Mouse (Mus musculus): Measurements from ENCODE around the gene Adgrd1. TPM values are rescaled to one million over a fixed set of nuclear protein-coding genes. Genes with fewer than 3 reads are reported as not detected.

Gene Adgrd1
- polyA plus RNA-seq, 1 experiment from 2014 or later: 0.14 TPM

DNA sequence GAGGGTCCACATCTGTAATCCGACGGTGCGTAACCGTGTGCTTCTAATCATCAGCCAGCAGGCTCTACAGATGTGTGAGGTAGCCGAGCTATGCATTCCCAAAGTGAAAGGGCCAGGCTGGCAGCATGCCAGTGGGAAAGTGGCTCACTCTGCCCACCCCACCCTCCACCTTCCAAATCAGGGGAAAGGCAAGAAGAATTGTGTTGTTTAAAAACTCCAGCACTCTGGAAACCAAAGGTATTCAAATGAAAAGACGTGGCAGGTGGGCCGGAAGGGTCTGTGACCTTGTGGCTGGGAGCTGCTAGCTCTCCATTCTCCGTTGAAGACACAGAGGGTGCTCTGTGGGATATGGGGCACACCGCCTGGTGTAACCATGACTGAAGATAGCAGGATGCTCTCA is 100.0 kb downstream of the Adgrd1 start:
- Histone ChIP-seq H3K9me3 (ENCODE audit: control insufficient read depth, low read length) (no peaks in the 10 kb centered on the region), H3K27ac (ENCODE audit: low read depth, low read length) (no peak overlapping the region), H3K27me3 (replicated peaks; ENCODE audit: control insufficient read depth, insufficient read depth, low read length) (no peaks in the 10 kb centered on the region), H3K4me3 (ENCODE audit: low read length) (no peak overlapping the region), H3K9ac (ENCODE audit: low read depth, low read length) (no peak overlapping the region), H3K4me2 (ENCODE audit: low read length) (no peak overlapping the region), H3K4me1 (ENCODE audit: control insufficient read depth, insufficient read depth, low read depth, low read length) (peaks cover 8% of the 10 kb centered on the region; the same call in 1 of the 2 replicates), H3K36me3 (ENCODE audit: control insufficient read depth, insufficient read depth, low read length) (no peaks in the 10 kb centered on the region)
- ATAC-seq: no peak
- 46% methylated on average over 9 of the region's 9 CpGs for WGBS

DNA sequence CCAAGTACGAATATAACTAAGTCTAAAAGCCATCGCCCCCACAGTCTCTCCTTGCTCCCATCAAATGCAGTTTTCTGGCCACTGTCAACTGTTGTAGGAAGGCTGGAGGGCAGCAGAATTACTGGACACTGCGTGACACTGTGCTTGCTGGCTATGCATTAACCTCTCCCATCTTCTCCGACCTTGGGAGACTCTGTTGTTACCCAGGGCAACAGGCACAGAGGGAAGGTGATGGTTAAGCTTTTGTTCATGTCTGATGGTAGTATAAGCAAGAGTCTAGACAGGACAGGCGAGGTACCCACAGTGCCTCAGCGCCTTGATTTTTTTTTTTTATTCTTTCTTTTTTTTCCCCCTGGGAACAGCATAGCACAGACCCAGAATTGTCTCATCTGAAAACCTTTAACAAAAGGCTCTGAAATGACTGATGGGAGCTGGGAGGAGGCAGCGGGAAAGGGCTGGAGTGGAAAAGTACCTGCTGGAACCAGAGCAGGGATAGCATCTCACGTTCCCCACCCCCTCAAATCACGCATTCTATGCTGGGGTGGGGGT is 100.5 kb downstream of the Adgrd1 start:
- H3K4me1 ChIP-seq (ENCODE audit: control insufficient read depth, insufficient read depth, low read depth, low read length): peaks cover 8% of the 10 kb centered on the region; the same call in 1 of the 2 replicates
- no peaks in the 10 kb centered on the region for H3K9me3 ChIP-seq (ENCODE audit: control insufficient read depth, low read length)
- H3K9ac ChIP-seq (ENCODE audit: low read depth, low read length): no peak overlapping the region
- no peaks in the 10 kb centered on the region for H3K36me3 ChIP-seq (ENCODE audit: control insufficient read depth, insufficient read depth, low read length)
- ATAC-seq: no peak
- no peaks in the 10 kb centered on the region for H3K27me3 ChIP-seq (replicated peaks; ENCODE audit: control insufficient read depth, insufficient read depth, low read length)
- H3K4me3 ChIP-seq (ENCODE audit: low read length): no peak overlapping the region
- WGBS: 44% methylated on average over 9 of the region's 9 CpGs
- no peak overlapping the region for H3K4me2 ChIP-seq (ENCODE audit: low read length)
- H3K27ac ChIP-seq (ENCODE audit: low read depth, low read length): no peak overlapping the region

DNA sequence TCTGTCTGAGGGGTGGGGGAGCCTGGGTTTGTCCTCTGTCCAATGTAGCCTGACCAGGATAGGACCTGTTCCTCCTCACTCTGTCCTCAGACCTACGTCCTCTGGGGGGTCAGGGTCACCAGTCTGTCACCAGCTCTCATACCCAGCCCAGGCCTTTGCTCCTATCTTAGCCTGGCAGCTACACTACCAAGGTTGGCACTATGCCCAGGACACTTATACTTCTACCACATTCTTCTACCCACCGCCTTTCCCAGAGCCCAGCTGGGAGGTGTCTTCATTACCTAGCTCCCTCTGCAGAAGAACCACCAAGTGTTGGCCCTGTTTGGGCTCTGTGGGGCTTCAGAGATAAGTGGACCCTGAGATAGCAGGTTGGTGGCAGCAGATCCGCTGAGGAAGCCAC is 103.6 kb downstream of the Adgrd1 start:
- H3K4me3 ChIP-seq (ENCODE audit: low read length): no peak overlapping the region
- no peak overlapping the region for H3K4me2 ChIP-seq (ENCODE audit: low read length)
- no peak overlapping the region for H3K27ac ChIP-seq (ENCODE audit: low read depth, low read length)
- ATAC-seq: no peak
- no peaks in the 10 kb centered on the region for H3K36me3 ChIP-seq (ENCODE audit: control insufficient read depth, insufficient read depth, low read length)
- WGBS: 84% methylated on average over 3 of the region's 3 CpGs
- no peak overlapping the region for H3K9ac ChIP-seq (ENCODE audit: low read depth, low read length)
- no peaks in the 10 kb centered on the region for H3K27me3 ChIP-seq (replicated peaks; ENCODE audit: control insufficient read depth, insufficient read depth, low read length)
- no peaks in the 10 kb centered on the region for H3K9me3 ChIP-seq (ENCODE audit: control insufficient read depth, low read length)
- H3K4me1 ChIP-seq (ENCODE audit: control insufficient read depth, insufficient read depth, low read depth, low read length): peaks cover 8% of the 10 kb centered on the region; the same call in 1 of the 2 replicates

DNA sequence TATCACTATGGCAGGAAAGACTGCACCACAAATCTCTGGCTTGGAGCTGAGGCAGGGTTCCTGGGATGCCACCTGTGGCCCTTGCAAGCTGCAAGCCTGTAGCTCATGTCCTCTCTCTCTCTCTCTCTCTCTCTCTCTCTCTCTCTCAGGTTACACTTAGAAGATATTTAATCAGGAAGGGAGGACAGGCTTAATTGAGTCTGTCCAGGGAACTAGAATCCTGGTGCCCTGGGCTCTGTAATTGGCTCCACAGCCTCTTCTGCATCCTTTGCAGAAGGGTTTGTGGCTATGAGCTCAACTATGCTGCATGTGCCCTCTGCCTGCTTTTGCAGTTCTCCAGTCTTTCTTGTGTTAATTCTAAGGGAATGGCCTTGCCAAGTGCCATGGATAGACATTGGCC is 111.7 kb downstream of the Adgrd1 start:
- Histone ChIP-seq H3K9ac (ENCODE audit: low read depth, low read length) (no peak overlapping the region), H3K27me3 (replicated peaks; ENCODE audit: control insufficient read depth, insufficient read depth, low read length) (0 out of 2 replicates have a peak, but pooled peaks cover 2% of the 10 kb centered on the region), H3K27ac (ENCODE audit: low read depth, low read length) (no peak overlapping the region), H3K4me3 (ENCODE audit: low read length) (no peak overlapping the region), H3K36me3 (ENCODE audit: control insufficient read depth, insufficient read depth, low read length) (no peaks in the 10 kb centered on the region), H3K4me2 (ENCODE audit: low read length) (no peak overlapping the region), H3K9me3 (ENCODE audit: control insufficient read depth, low read length) (no peaks in the 10 kb centered on the region), H3K4me1 (ENCODE audit: control insufficient read depth, insufficient read depth, low read depth, low read length) (peaks cover 6% of the 10 kb centered on the region)
- no peak for ATAC-seq

DNA sequence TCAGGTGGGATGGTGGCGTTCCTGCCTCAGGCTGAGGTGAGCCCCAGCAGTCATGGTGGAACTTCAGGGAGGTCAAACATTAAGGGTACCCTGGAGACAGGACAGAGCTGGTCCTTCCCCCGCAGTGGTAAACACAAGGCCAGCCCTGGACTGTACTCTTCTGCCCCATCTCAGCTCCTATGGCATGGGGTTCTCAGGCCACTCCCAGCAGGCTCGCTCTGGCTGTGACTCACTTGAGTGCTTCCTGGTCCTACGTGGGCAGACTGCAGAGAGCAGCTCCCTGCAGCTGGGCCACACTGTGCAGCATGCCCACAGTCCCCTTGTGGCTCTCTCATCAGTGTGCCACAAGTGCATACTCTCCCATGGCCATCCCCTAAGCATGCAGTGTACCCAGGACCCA is 112.3 kb downstream of the Adgrd1 start:
- H3K9ac ChIP-seq (ENCODE audit: low read depth, low read length): no peak overlapping the region
- 77% methylated on average over 4 of the region's 4 CpGs for WGBS
- no peak overlapping the region for H3K27ac ChIP-seq (ENCODE audit: low read depth, low read length)
- no peaks in the 10 kb centered on the region for H3K36me3 ChIP-seq (ENCODE audit: control insufficient read depth, insufficient read depth, low read length)
- H3K4me2 ChIP-seq (ENCODE audit: low read length): no peak overlapping the region
- no peak for ATAC-seq
- H3K4me1 ChIP-seq (ENCODE audit: control insufficient read depth, insufficient read depth, low read depth, low read length): peaks cover 6% of the 10 kb centered on the region
- 0 out of 2 replicates have a peak, but pooled peaks cover 2% of the 10 kb centered on the region for H3K27me3 ChIP-seq (replicated peaks; ENCODE audit: control insufficient read depth, insufficient read depth, low read length)
- no peaks in the 10 kb centered on the region for H3K9me3 ChIP-seq (ENCODE audit: control insufficient read depth, low read length)
- no peak overlapping the region for H3K4me3 ChIP-seq (ENCODE audit: low read length)

DNA sequence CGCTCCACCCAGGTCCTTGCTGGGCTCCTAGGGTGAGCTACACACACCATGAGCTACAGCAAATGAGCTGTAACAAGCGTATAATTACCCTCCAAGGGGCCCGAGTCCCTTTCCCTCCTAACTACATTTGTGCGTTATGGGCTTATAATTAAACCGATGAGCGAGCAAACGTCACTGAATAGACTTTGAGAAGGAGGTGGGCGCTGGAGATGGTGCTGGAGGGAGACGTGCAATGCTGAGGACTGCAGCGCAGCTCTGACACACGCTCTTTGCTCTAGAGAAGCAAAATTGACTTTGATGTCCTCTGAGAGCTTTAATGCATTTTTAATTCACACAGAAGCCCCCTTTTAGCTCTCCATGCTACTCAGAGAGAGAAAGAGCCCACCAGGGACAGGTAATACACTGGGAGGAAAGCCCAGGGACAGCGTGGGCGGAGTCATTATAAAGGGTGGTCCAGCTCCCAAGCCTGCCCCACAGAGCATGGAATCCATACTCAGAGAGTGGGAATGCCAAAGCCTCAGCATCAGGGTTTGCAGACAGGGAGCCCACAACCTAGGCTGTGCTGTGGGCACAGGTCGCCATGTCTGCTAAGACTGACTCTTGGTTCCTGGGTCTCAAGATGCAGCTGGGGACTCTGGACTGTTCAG is 115.0 kb downstream of the Adgrd1 start:
- Histone ChIP-seq H3K27ac (ENCODE audit: low read depth, low read length) (0 out of 2 replicates have a peak overlapping the region, but pooled peaks have one; percentile 48), H3K4me3 (ENCODE audit: low read length) (no peak overlapping the region), H3K4me2 (ENCODE audit: low read length) (no peak overlapping the region), H3K36me3 (ENCODE audit: control insufficient read depth, insufficient read depth, low read length) (no peaks in the 10 kb centered on the region), H3K9ac (ENCODE audit: low read depth, low read length) (no peak overlapping the region), H3K4me1 (ENCODE audit: control insufficient read depth, insufficient read depth, low read depth, low read length) (peaks cover 8% of the 10 kb centered on the region), H3K27me3 (replicated peaks; ENCODE audit: control insufficient read depth, insufficient read depth, low read length) (0 out of 2 replicates have a peak, but pooled peaks cover 2% of the 10 kb centered on the region), H3K9me3 (ENCODE audit: control insufficient read depth, low read length) (no peaks in the 10 kb centered on the region)
- 43% methylated on average over 14 of the region's 14 CpGs for whole genome bisulfite sequencing
- no peak for ATAC-seq

DNA sequence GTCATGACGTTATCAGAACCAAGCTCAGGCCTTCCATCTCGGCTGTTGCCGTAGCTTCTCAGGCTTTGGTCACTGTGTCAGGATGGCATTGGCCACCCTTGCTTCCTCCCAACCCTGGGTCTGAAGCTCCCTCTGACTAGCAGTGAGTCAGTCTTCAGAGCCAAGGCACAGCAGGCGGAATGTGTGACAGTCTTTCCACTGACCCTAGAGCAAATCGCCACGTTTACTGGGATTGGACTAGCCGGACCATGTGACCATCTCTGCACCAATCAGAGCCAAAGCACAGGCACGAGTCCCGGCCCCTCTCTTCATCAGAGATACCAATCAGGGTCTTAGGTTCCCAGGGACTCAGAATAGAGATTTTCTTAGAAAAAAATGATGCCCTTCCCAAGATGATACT is 117.5 kb downstream of the Adgrd1 start:
- H3K9me3 ChIP-seq (ENCODE audit: control insufficient read depth, low read length): no peaks in the 10 kb centered on the region
- WGBS: 53% methylated on average over 9 of the region's 9 CpGs
- no peak overlapping the region for H3K27ac ChIP-seq (ENCODE audit: low read depth, low read length)
- H3K4me1 ChIP-seq (ENCODE audit: control insufficient read depth, insufficient read depth, low read depth, low read length): peaks cover 21% of the 10 kb centered on the region
- peak; percentile 37; the same call in 1 of the 2 replicates for ATAC-seq
- H3K27me3 ChIP-seq (replicated peaks; ENCODE audit: control insufficient read depth, insufficient read depth, low read length): 0 out of 2 replicates have a peak, but pooled peaks cover 2% of the 10 kb centered on the region
- H3K4me2 ChIP-seq (ENCODE audit: low read length): no peak overlapping the region
- H3K9ac ChIP-seq (ENCODE audit: low read depth, low read length): no peak overlapping the region
- no peak overlapping the region for H3K4me3 ChIP-seq (ENCODE audit: low read length)
- no peaks in the 10 kb centered on the region for H3K36me3 ChIP-seq (ENCODE audit: control insufficient read depth, insufficient read depth, low read length)

DNA sequence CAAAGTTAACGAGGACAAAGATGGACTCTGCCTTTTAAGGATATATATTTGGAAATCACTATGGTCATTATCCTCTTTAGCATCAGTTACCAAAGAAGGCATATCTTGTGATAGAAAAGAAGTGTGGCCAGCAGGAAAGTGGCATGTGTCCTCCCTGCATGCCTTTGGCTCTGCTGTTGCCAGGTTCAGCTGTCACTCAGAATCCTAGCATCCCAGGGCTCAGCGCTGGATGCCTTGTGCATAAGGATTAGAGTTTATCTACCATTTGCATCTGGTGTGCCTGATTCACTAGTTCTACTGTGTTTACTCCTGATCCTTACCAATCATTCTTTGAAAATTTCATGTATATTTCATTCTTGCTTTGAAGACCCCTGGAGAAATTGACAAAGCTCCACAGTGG is 119.5 kb downstream of the Adgrd1 start:
- 69% methylated on average over 2 of the region's 2 CpGs for WGBS
- Histone ChIP-seq H3K27me3 (replicated peaks; ENCODE audit: control insufficient read depth, insufficient read depth, low read length) (0 out of 2 replicates have a peak, but pooled peaks cover 2% of the 10 kb centered on the region), H3K4me2 (ENCODE audit: low read length) (no peak overlapping the region), H3K9me3 (ENCODE audit: control insufficient read depth, low read length) (no peaks in the 10 kb centered on the region), H3K4me3 (ENCODE audit: low read length) (no peak overlapping the region), H3K4me1 (ENCODE audit: control insufficient read depth, insufficient read depth, low read depth, low read length) (peaks cover 21% of the 10 kb centered on the region), H3K27ac (ENCODE audit: low read depth, low read length) (no peak overlapping the region), H3K36me3 (ENCODE audit: control insufficient read depth, insufficient read depth, low read length) (no peaks in the 10 kb centered on the region), H3K9ac (ENCODE audit: low read depth, low read length) (no peak overlapping the region)
- no peak for ATAC-seq

DNA sequence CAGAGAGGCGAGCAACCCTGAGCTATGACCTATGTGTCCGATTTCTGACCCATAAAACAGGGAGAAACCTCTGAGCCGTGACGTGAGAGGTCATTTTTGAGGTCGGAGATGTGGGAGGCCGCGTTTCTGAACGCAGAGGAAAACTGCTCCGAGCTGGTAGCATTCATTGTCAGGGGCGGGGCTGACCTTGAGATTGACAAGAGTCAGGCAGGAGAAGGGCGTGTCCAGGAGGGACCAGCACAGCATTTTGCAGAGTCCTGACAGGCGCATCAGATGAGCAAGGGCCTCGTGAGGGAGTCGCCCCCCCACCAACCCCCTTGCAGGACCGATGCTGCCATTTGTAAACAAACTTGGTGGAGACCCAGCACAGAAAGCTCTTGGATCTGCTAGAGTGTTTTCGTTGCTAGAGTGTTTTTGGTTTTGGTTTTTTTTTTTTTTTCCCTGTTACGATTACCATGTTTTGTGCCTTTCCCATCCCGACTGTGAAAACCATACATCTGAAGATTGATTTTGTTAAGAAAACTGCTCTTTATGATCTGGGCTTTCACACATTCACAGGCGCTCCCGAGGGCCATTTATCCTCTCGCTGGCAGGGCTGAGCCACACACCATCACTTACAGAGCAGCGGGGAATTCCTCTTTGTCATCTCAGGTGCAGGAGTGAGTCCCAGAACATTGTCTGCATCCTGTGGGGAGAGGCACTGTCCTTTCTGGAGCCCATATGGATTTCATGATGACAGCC is 121.1 kb downstream of the Adgrd1 start:
- Histone ChIP-seq H3K4me1 (ENCODE audit: control insufficient read depth, insufficient read depth, low read depth, low read length) (peaks cover 15% of the 10 kb centered on the region), H3K9me3 (ENCODE audit: control insufficient read depth, low read length) (no peaks in the 10 kb centered on the region), H3K4me2 (ENCODE audit: low read length) (0 out of 2 replicates have a peak overlapping the region, but pooled peaks have one; percentile 26), H3K27ac (ENCODE audit: low read depth, low read length) (no peak overlapping the region), H3K9ac (ENCODE audit: low read depth, low read length) (no peak overlapping the region), H3K36me3 (ENCODE audit: control insufficient read depth, insufficient read depth, low read length) (no peaks in the 10 kb centered on the region), H3K4me3 (ENCODE audit: low read length) (no peak overlapping the region), H3K27me3 (replicated peaks; ENCODE audit: control insufficient read depth, insufficient read depth, low read length) (no peaks in the 10 kb centered on the region)
- ATAC-seq: no peak
- WGBS: 9% methylated on average over 22 of the region's 22 CpGs
